Comparison of ENCODE assay signal across 8 mouse cellular contexts in genomic region chr13:23554393-23554792, GRCm38 (mm10). TPM values are rescaled to one million over a fixed set of nuclear protein-coding genes. Genes with fewer than 3 reads are reported as not detected.
DNase-seq lines count a peak whose midpoint lies in the region; ATAC-seq and TF ChIP-seq lines count a peak whose summit lies in the region.

No protein-coding gene starts in this region.

- H3K36me3 ChIP-seq in forebrain, embryonic 13.5 days (ENCODE audit: poor library complexity, severe bottlenecking), result no peaks in the 10 kb centered on the region
- H3K36me3 ChIP-seq in liver, embryonic 14.5 days (replicated peaks; ENCODE audit: control insufficient read depth, insufficient read depth, low read depth), result no peaks in the 10 kb centered on the region

- TF ChIP-seq EP300 in liver, embryonic 14.5 days (IDR thresholded peaks at IDR 0.05; ENCODE audit: low read depth), result no peak

- peak overlapping the region; percentile 99 for H3K27ac ChIP-seq in forebrain, embryonic 13.5 days
- peak overlapping the region; percentile 95 for H3K27ac ChIP-seq in liver, embryonic 14.5 days

- peak overlapping the region; percentile 87 for H3K9ac ChIP-seq in forebrain, embryonic 13.5 days
- H3K9ac ChIP-seq in liver, embryonic 14.5 days (replicated peaks), result peak overlapping the region; percentile 92

- no peak for ATAC-seq in forebrain, embryonic 13.5 days
- no peak for ATAC-seq in liver, embryonic 14.5 days (ENCODE audit: insufficient read depth)

- H3K4me2 ChIP-seq in forebrain, embryonic 13.5 days, result peak overlapping the region; percentile 93
- H3K4me2 ChIP-seq in liver, embryonic 14.5 days (ENCODE audit: low read depth), result peak overlapping the region; percentile 79

- TF ChIP-seq CTCF in liver, embryonic 14.5 days (IDR thresholded peaks at IDR 0.05; ENCODE audit: low read depth), result no peak

- H3K4me1 ChIP-seq in forebrain, embryonic 13.5 days, result peaks cover 27% of the 10 kb centered on the region
- H3K4me1 ChIP-seq in liver, embryonic 14.5 days (replicated peaks; ENCODE audit: control insufficient read depth in 2 of 2, insufficient read depth in 2 of 2, low read length in 1 of 2), result peaks cover 19 to 28% of the 10 kb centered on the region in 2 experiments

- no peaks in the 10 kb centered on the region for H3K27me3 ChIP-seq in forebrain, embryonic 13.5 days
- H3K27me3 ChIP-seq in liver, embryonic 14.5 days (ENCODE audit: control insufficient read depth, insufficient read depth, low read length), result no peaks in the 10 kb centered on the region

- 24% methylated on average over 9 of the region's 9 CpGs for WGBS in forebrain, embryonic 13.5 days
- WGBS in liver, embryonic 14.5 days (ENCODE audit: insufficient replicate concordance), result 13% methylated on average over 9 of the region's 9 CpGs

- DNase-seq in embryo, embryonic 11 days, result peak; percentile 25
- DNase-seq in embryo, embryonic 10 days (ENCODE audit: low spot score), result no peak
- peak; percentile 46 for DNase-seq in 3T3-L1 (ENCODE audit: low read depth, low spot score)
- DNase-seq in liver, embryonic 14.5 days (ENCODE audit: low read depth in 3 of 3, low spot score in 3 of 3), result no peak
- DNase-seq in Muller cell, postnatal 12 days (ENCODE audit: inconsistent ontology term), result no peak
- no peak for DNase-seq in layer of hippocampus, postnatal 25 days (ENCODE audit: extremely low spot score in 1 of 2, low spot score in 1 of 2)
- no peak for DNase-seq in kidney, postnatal 10 days

- peak overlapping the region; percentile 61 for H3K4me3 ChIP-seq in forebrain, embryonic 13.5 days
- H3K4me3 ChIP-seq in liver, embryonic 14.5 days (ENCODE audit: insufficient read depth in 1 of 2, low read depth in 2 of 2, low read length in 2 of 2), result peak overlapping the region in 1 of 2 experiments; percentile 63; a peak in 2 of 4 replicates

- no peaks in the 10 kb centered on the region for H3K9me3 ChIP-seq in forebrain, embryonic 13.5 days (replicated peaks)
- no peaks in the 10 kb centered on the region for H3K9me3 ChIP-seq in liver, embryonic 14.5 days (ENCODE audit: control insufficient read depth, low read length)

RNA-seq across cellular contexts. Expression of gene Hist1h1d, which starts 1.3 kb away (rescaled TPM):
- polyA plus RNA-seq in forebrain, embryonic 13.5 days (2015; fragmentation: Nextera tagmentation; extraction: Ambion mirVana), result 0.54 and 0.68 TPM in 2 replicates
- polyA plus RNA-seq in liver, embryonic 14.5 days (2012; rRNA removed), result 0.54 and 0.70 TPM in 2 replicates
- 1.2 and 1.6 TPM in 2 replicates for polyA plus RNA-seq in liver, embryonic 14.5 days (2014; fragmentation: Nextera tagmentation; extraction: Ambion mirVana)
- 1 to 10 TPM; 4.7 to 4.8 TPM for total RNA-seq in layer of hippocampus, postnatal 25 days (2021)

RNA-seq across cellular contexts. Expression of gene Hist1h4f, which starts 2.9 kb away (rescaled TPM):
- polyA plus RNA-seq in forebrain, embryonic 13.5 days (2015; fragmentation: Nextera tagmentation; extraction: Ambion mirVana), result 1.6 and 2.2 TPM in 2 replicates
- 4.9 and 17.8 TPM in 2 replicates for polyA plus RNA-seq in liver, embryonic 14.5 days (2012; rRNA removed)
- 0.75 and 1.6 TPM in 2 replicates for polyA plus RNA-seq in liver, embryonic 14.5 days (2014; fragmentation: Nextera tagmentation; extraction: Ambion mirVana)
- total RNA-seq in layer of hippocampus, postnatal 25 days (2021), result 100 to 1,000 TPM; 127 to 164 TPM

RNA-seq across cellular contexts. Expression of gene Hist1h3e, which starts 7.8 kb away (rescaled TPM):
- 4.6 and 6.9 TPM in 2 replicates for polyA plus RNA-seq in forebrain, embryonic 13.5 days (2015; fragmentation: Nextera tagmentation; extraction: Ambion mirVana)
- 25.4 and 53.3 TPM in 2 replicates for polyA plus RNA-seq in liver, embryonic 14.5 days (2012; rRNA removed)
- polyA plus RNA-seq in liver, embryonic 14.5 days (2014; fragmentation: Nextera tagmentation; extraction: Ambion mirVana), result 3.9 and 5.1 TPM in 2 replicates
- 10 to 100 TPM; 47.8 to 50.0 TPM for total RNA-seq in layer of hippocampus, postnatal 25 days (2021)

RNA-seq across cellular contexts. Expression of gene Hist1h3f, which starts 10.5 kb away (rescaled TPM):
- polyA plus RNA-seq in forebrain, embryonic 13.5 days (2015; fragmentation: Nextera tagmentation; extraction: Ambion mirVana), result 1.2 and 1.3 TPM in 2 replicates
- polyA plus RNA-seq in liver, embryonic 14.5 days (2012; rRNA removed), result 5.1 and 13.6 TPM in 2 replicates
- polyA plus RNA-seq in liver, embryonic 14.5 days (2014; fragmentation: Nextera tagmentation; extraction: Ambion mirVana), result 1.00 and 1.1 TPM in 2 replicates
- 10 to 100 TPM; 15.7 to 16.5 TPM for total RNA-seq in layer of hippocampus, postnatal 25 days (2021)

RNA-seq across cellular contexts. Expression of gene Hist1h2bh, which starts 11.2 kb away (rescaled TPM):
- polyA plus RNA-seq in forebrain, embryonic 13.5 days (2015; fragmentation: Nextera tagmentation; extraction: Ambion mirVana), result 0.76 and 0.97 TPM in 2 replicates
- 6.7 and 8.7 TPM in 2 replicates for polyA plus RNA-seq in liver, embryonic 14.5 days (2012; rRNA removed)
- polyA plus RNA-seq in liver, embryonic 14.5 days (2014; fragmentation: Nextera tagmentation; extraction: Ambion mirVana), result 1.2 and 1.4 TPM in 2 replicates
- 1 to 10 TPM in 1 of 2 experiments, under 1 TPM in 1; 0.94 to 1.1 TPM for total RNA-seq in layer of hippocampus, postnatal 25 days (2021)

Comparison
In these comparisons a context has a peak if more than half of its experiments do, and no peak if none do; other contexts are left out.
1. DNase-seq: peak in embryo, embryonic 11 days (single experiment) and 3T3-L1 (single experiment); none in embryo, embryonic 10 days (single experiment), liver, embryonic 14.5 days (0 of 3), Muller cell, postnatal 12 days (single experiment), layer of hippocampus, postnatal 25 days (0 of 2) and kidney, postnatal 10 days (single experiment).